Mouse (Mus musculus): ENCODE data around the gene Birc5. TPM values are rescaled to one million over a fixed set of nuclear protein-coding genes. Genes with fewer than 3 reads are reported as not detected.

Birc5 gene
- polyA plus RNA-seq, 1 experiment from 2014 or later = 243 TPM

DNA sequence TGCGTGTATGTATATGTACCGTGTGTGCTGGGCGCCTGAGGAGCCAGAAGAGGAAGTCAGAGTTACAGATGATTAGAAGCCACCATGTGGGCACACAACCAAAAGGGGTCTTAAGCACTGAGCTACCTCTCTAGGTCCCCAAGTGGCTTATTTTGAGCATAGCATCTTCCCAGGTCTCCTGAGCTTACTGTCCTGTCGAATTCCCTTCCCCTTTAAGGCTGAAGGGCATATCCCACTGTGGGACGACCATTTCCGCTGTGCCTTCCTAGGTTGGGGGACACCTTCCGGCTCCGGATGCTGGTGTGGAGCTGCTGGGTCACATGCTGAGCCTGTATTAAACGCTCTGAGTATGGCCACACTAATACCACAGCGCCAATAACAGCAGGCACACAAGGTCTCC lies 45.6 kb downstream of the Birc5 start:
- no peak overlapping the region for H3K4me2 ChIP-seq
- H3K9ac ChIP-seq = no peak overlapping the region
- peaks cover 19% of the 10 kb centered on the region for H3K4me1 ChIP-seq
- H3K4me3 ChIP-seq = no peak overlapping the region
- no peak overlapping the region for H3K27ac ChIP-seq
- 64% methylated on average over 10 of the region's 10 CpGs for WGBS
- peaks cover 60% of the 10 kb centered on the region for H3K27me3 ChIP-seq
- no peak for ATAC-seq
- no peaks in the 10 kb centered on the region for H3K9me3 ChIP-seq (replicated peaks)
- no peaks in the 10 kb centered on the region for H3K36me3 ChIP-seq (ENCODE audit: poor library complexity, severe bottlenecking)

DNA sequence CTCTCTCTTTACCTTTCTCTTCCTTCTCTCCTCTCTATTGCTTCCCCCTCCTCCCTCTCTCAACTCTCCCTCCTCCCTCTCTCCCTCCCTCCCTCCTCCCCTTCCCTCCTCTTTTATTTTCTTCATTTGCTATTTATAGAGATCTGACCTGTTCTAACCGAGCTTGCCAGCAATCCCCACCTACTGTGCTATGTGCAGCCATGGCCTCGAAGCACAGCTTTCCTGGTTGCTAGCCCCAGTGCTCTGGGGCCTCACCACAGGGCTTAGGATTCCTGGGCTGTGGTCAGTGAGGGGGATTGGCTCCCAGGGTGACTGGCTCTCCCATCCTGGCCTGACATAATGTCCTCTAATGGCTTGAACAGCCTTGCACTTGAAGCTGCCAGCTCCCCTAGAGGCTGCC lies 47.5 kb downstream of the Birc5 start:
- Histone ChIP-seq H3K4me3 (no peak overlapping the region), H3K36me3 (ENCODE audit: poor library complexity, severe bottlenecking) (no peaks in the 10 kb centered on the region), H3K9me3 (replicated peaks) (no peaks in the 10 kb centered on the region), H3K9ac (no peak overlapping the region), H3K27me3 (peaks cover 43% of the 10 kb centered on the region), H3K4me1 (0 out of 2 replicates have a peak, but pooled peaks cover under 1% of the 10 kb centered on the region), H3K27ac (no peak overlapping the region), H3K4me2 (no peak overlapping the region)
- ATAC-seq = no peak
- WGBS = 38% methylated on average over 2 of the region's 2 CpGs

DNA sequence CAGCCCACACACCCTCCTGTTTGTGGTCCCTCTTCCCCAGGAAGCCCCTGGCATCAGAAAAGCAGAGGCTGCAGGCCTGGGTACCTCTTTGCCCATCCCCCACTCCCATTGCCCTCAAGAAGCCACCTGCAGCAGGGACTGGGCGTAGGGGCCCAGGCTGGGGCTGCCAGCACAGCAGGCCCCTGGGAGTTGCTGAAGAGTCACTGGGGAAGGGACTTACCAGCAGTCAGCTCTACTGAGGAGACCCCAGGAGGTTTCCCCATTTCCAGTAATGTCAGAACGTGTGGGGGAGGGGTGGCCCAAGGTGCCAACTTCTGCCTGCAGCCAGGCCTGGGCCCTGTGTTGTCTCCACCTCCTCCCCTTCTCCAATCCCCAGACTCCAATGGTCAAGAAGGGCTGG lies 53.2 kb downstream of the Birc5 start:
- no peak overlapping the region for H3K9ac ChIP-seq
- ATAC-seq = no peak
- no peaks in the 10 kb centered on the region; the same call in 1 of the 2 replicates for H3K4me1 ChIP-seq
- no peaks in the 10 kb centered on the region for H3K27me3 ChIP-seq
- H3K36me3 ChIP-seq (ENCODE audit: poor library complexity, severe bottlenecking) = no peaks in the 10 kb centered on the region
- H3K4me3 ChIP-seq = no peak overlapping the region
- H3K9me3 ChIP-seq (replicated peaks) = no peaks in the 10 kb centered on the region
- WGBS = 58% methylated on average over 2 of the region's 2 CpGs
- no peak overlapping the region for H3K27ac ChIP-seq
- H3K4me2 ChIP-seq = no peak overlapping the region

DNA sequence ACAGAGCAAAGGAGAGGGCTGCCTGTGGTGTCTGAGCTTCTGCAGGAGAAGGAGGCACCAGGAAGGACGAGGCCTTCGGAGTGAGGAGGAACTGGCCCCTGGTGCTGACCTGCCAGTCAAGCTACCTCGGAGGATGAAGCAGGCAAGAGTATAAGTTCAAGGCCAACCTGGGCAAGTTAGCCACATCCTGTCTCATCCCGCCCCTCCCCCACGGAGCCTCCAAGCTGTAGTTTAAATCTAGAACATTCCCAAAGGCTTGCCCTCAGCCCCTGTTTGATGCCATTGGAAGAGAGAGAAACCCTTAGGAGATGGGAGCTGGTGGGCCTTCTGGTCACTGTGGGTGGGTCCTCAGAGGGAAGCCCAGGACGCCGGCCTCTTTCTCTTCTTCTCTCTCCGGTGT lies 55.4 kb downstream of the Birc5 start:
- Histone ChIP-seq H3K4me3 (no peak overlapping the region), H3K4me1 (no peaks in the 10 kb centered on the region; the same call in 1 of the 2 replicates), H3K27ac (no peak overlapping the region), H3K27me3 (no peaks in the 10 kb centered on the region), H3K9me3 (replicated peaks) (no peaks in the 10 kb centered on the region), H3K9ac (no peak overlapping the region), H3K4me2 (no peak overlapping the region), H3K36me3 (ENCODE audit: poor library complexity, severe bottlenecking) (no peaks in the 10 kb centered on the region)
- ATAC-seq = no peak
- 80% methylated on average over 8 of the region's 8 CpGs for WGBS

Other genes with a start within 250 kb of the Birc5 start
- gene Tnrc6c, start 195.0 kb upstream of the Birc5 start, polyA plus RNA-seq (2015; fragmentation: Nextera tagmentation; extraction: Ambion mirVana) = 23.7 and 24.7 TPM in 2 replicates
- gene Tmc8, start 67.2 kb upstream of the Birc5 start, polyA plus RNA-seq (2015; fragmentation: Nextera tagmentation; extraction: Ambion mirVana) = 0.45 and 0.52 TPM in 2 replicates
- gene Tmc6, start 67.1 kb upstream of the Birc5 start, polyA plus RNA-seq (2015; fragmentation: Nextera tagmentation; extraction: Ambion mirVana) = 1.8 and 2.1 TPM in 2 replicates
- not detected in 2 replicates for gene 6030468B19Rik, start 51.6 kb upstream of the Birc5 start, polyA plus RNA-seq (2015; fragmentation: Nextera tagmentation; extraction: Ambion mirVana)
- gene Gm20708, start 39.6 kb upstream of the Birc5 start, polyA plus RNA-seq (2015; fragmentation: Nextera tagmentation; extraction: Ambion mirVana) = 0.36 and 0.49 TPM in 2 replicates
- gene Syngr2, start 39.6 kb upstream of the Birc5 start, polyA plus RNA-seq (2015; fragmentation: Nextera tagmentation; extraction: Ambion mirVana) = 15.9 and 17.4 TPM in 2 replicates
- 7.4 and 7.5 TPM in 2 replicates for gene Afmid, start 23.3 kb upstream of the Birc5 start, polyA plus RNA-seq (2015; fragmentation: Nextera tagmentation; extraction: Ambion mirVana)
- gene Tk1, start 23.2 kb upstream of the Birc5 start, polyA plus RNA-seq (2015; fragmentation: Nextera tagmentation; extraction: Ambion mirVana) = 103 and 104 TPM in 2 replicates
- gene Tmem235, start 11.5 kb downstream of the Birc5 start, polyA plus RNA-seq (2015; fragmentation: Nextera tagmentation; extraction: Ambion mirVana) = not detected in 2 replicates
- gene Tha1, start 24.2 kb downstream of the Birc5 start, polyA plus RNA-seq (2015; fragmentation: Nextera tagmentation; extraction: Ambion mirVana) = 2.3 and 2.5 TPM in 2 replicates
- 12.4 and 13.5 TPM in 2 replicates for gene Socs3, start 120.8 kb downstream of the Birc5 start, polyA plus RNA-seq (2015; fragmentation: Nextera tagmentation; extraction: Ambion mirVana)
- gene Pgs1, start 137.0 kb downstream of the Birc5 start, polyA plus RNA-seq (2015; fragmentation: Nextera tagmentation; extraction: Ambion mirVana) = 42.7 and 47.7 TPM in 2 replicates

Measured in forebrain, embryonic 13.5 days (tissue).